Mouse (Mus musculus) intestine, postnatal 0 days (tissue): ENCODE data around the gene Prdm11. TPM values are rescaled to one million over a fixed set of nuclear protein-coding genes. Genes with fewer than 3 reads are reported as not detected.

Source experiments
- ATAC-seq: fragments of 200-750 bp; cut with Nextera tagmentation; 2 replicates; pipeline ENCODE4 v1.8.0; 2017; ENCODE audit warnings: mild to moderate bottlenecking, moderate TSS enrichment, moderate library complexity
- H3K27ac ChIP-seq: fragments of 300-500 bp; sonication (generic); 2 replicates; pipeline ENCODE4 v1.5.1; 2014; ENCODE audit warnings: mild to moderate bottlenecking, low read depth, low read length, moderate library complexity
- H3K27me3 ChIP-seq: fragments of 300-500 bp; sonication (generic); replicated peaks from 2 replicates; pipeline ENCODE4 v1.6.1; 2014; ENCODE audit warnings: low read length, mixed read lengths; ENCODE audit not compliant: control insufficient read depth, insufficient read depth
- H3K36me3 ChIP-seq: fragments of 300-500 bp; sonication (generic); 2 replicates; pipeline ENCODE4 v1.6.1; 2014; ENCODE audit warnings: mild to moderate bottlenecking, moderate library complexity; ENCODE audit not compliant: control insufficient read depth, insufficient read depth
- H3K4me1 ChIP-seq: fragments of 300-500 bp; sonication (generic); replicated peaks from 2 replicates; pipeline ENCODE4 v1.6.1; 2014; ENCODE audit warnings: antibody characterized with exemption, low read length, mixed read lengths; ENCODE audit not compliant: control insufficient read depth, insufficient read depth
- H3K4me2 ChIP-seq: fragments of 300-500 bp; sonication (generic); replicated peaks from 2 replicates; pipeline ENCODE4 v1.6.1; 2014; ENCODE audit warnings: low read depth, mild to moderate bottlenecking, moderate library complexity
- H3K4me3 ChIP-seq: fragments of 300-500 bp; sonication (generic); 2 replicates; pipeline ENCODE4 v1.5.1; 2014; ENCODE audit warnings: low read depth, low read length
- H3K9ac ChIP-seq: fragments of 300-500 bp; sonication (generic); 2 replicates; pipeline ENCODE4 v1.6.1; 2014; ENCODE audit warnings: mild to moderate bottlenecking, low read depth, low read length
- H3K9me3 ChIP-seq: fragments of 300-500 bp; sonication (generic); 2 replicates; pipeline ENCODE4 v1.6.1; 2016; ENCODE audit warnings: mixed run types; ENCODE audit not compliant: control insufficient read depth
- CTCF ChIP-seq: sonication (generic); IDR thresholded peaks from 2 replicates; pipeline ENCODE4 v1.5.1; 2016; ENCODE audit warnings: low read depth, mild to moderate bottlenecking, control low read depth, antibody characterized with exemption, moderate library complexity
- WGBS: fragments of 180-500 bp; shearing (Covaris S2); extraction: QIAGEN DNeasy Blood & Tissue Kit; methylation state at CpG from one replicate; pipeline ENCODE4 v1.1.7; 2014; 5-methylcytosine and 5-hydroxymethylcytosine counted together
- polyA plus RNA-seq: library from polyadenylated mRNA; unstranded; fragments of >200 nt; fragmentation: Nextera tagmentation; extraction: Ambion mirVana; gene quantifications from 2 replicates; pipeline ENCODE4 v1.2.1, GENCODE M21; 2015

Gene Prdm11
- polyA plus RNA-seq, 1 experiment from 2014 or later, result 2.3 TPM

- peak; percentile 65 for TF ChIP-seq CTCF
- no peak overlapping the region for H3K4me2 ChIP-seq
- no peaks in the 10 kb centered on the region for H3K9me3 ChIP-seq
- ATAC-seq, result no peak
- H3K4me3 ChIP-seq, result no peak overlapping the region
- WGBS, result 72% methylated on average over 9 of the region's 9 CpGs
- H3K27ac ChIP-seq, result no peak overlapping the region
- H3K9ac ChIP-seq, result no peak overlapping the region
- peaks cover 25% of the 10 kb centered on the region for H3K36me3 ChIP-seq
- no peaks in the 10 kb centered on the region for H3K27me3 ChIP-seq
- H3K4me1 ChIP-seq, result peaks cover 9% of the 10 kb centered on the region; the same call in 1 of the 2 replicates
These were observed 34.0 kb downstream of the Prdm11 start for GRCm38 (mm10) chr2:93011933-93012332.

- no peaks in the 10 kb centered on the region for H3K27me3 ChIP-seq
- no peak overlapping the region for H3K4me2 ChIP-seq
- no peak overlapping the region for H3K4me3 ChIP-seq
- H3K9ac ChIP-seq, result no peak overlapping the region
- H3K9me3 ChIP-seq, result no peaks in the 10 kb centered on the region
- no peak for TF ChIP-seq CTCF
- 94% methylated on average over 5 of the region's 5 CpGs for WGBS
- no peak for ATAC-seq
- peaks cover 26% of the 10 kb centered on the region for H3K36me3 ChIP-seq
- no peak overlapping the region for H3K27ac ChIP-seq
- peaks cover 9% of the 10 kb centered on the region; the same call in 1 of the 2 replicates for H3K4me1 ChIP-seq
These were observed 34.5 kb downstream of the Prdm11 start for GRCm38 (mm10) chr2:93011465-93011864.

- Histone ChIP-seq H3K4me2 (no peak overlapping the region), H3K4me3 (no peak overlapping the region), H3K27ac (no peak overlapping the region), H3K9me3 (no peaks in the 10 kb centered on the region), H3K9ac (no peak overlapping the region), H3K4me1 (no peaks in the 10 kb centered on the region), H3K27me3 (no peaks in the 10 kb centered on the region), H3K36me3 (peaks cover 29% of the 10 kb centered on the region)
- TF ChIP-seq CTCF, result no peak
- WGBS, result 90% methylated on average over 3 of the region's 3 CpGs
- no peak for ATAC-seq
These were observed 37.8 kb downstream of the Prdm11 start for GRCm38 (mm10) chr2:93007967-93008685.

GRCm38 (mm10) chr2:93005028-93005427 lies 40.9 kb downstream of the Prdm11 start:
- Histone ChIP-seq H3K4me2 (no peak overlapping the region), H3K9ac (no peak overlapping the region), H3K4me1 (no peaks in the 10 kb centered on the region), H3K4me3 (no peak overlapping the region), H3K27ac (no peak overlapping the region), H3K9me3 (no peaks in the 10 kb centered on the region), H3K36me3 (peaks cover 27% of the 10 kb centered on the region), H3K27me3 (no peaks in the 10 kb centered on the region)
- no peak for ATAC-seq
- 36% methylated on average over 4 of the region's 4 CpGs for WGBS
- TF ChIP-seq CTCF, result no peak

- Histone ChIP-seq H3K9me3 (no peaks in the 10 kb centered on the region), H3K4me2 (no peak overlapping the region), H3K36me3 (peaks cover 37% of the 10 kb centered on the region), H3K4me1 (0 out of 2 replicates have a peak, but pooled peaks cover 3% of the 10 kb centered on the region), H3K4me3 (no peak overlapping the region), H3K27ac (no peak overlapping the region), H3K9ac (no peak overlapping the region), H3K27me3 (no peaks in the 10 kb centered on the region)
- ATAC-seq, result no peak
- TF ChIP-seq CTCF, result no peak
- WGBS, result 94% methylated on average over 5 of the region's 5 CpGs
These were observed 54.0 kb downstream of the Prdm11 start for GRCm38 (mm10) chr2:92991976-92992375.

- Histone ChIP-seq H3K4me2 (no peak overlapping the region), H3K27ac (no peak overlapping the region), H3K4me1 (0 out of 2 replicates have a peak, but pooled peaks cover 3% of the 10 kb centered on the region), H3K4me3 (no peak overlapping the region), H3K9me3 (no peaks in the 10 kb centered on the region), H3K27me3 (no peaks in the 10 kb centered on the region), H3K36me3 (peaks cover 48% of the 10 kb centered on the region), H3K9ac (no peak overlapping the region)
- ATAC-seq, result no peak
- WGBS, result 86% methylated on average over 9 of the region's 9 CpGs
- TF ChIP-seq CTCF, result no peak
These were observed 56.4 kb downstream of the Prdm11 start for GRCm38 (mm10) chr2:92989593-92989992.
